Mouse (Mus musculus) lung, embryonic 15.5 days (tissue): ENCODE data around the gene Rinl. TPM values are rescaled to one million over a fixed set of nuclear protein-coding genes. Genes with fewer than 3 reads are reported as not detected.

Experiments used
- ATAC-seq: fragments of 200-750 bp; cut with Nextera tagmentation; 2 replicates; pipeline ENCODE4 v1.8.0; 2017; ENCODE audit warnings: moderate number of reproducible peaks, borderline replicate concordance; ENCODE audit not compliant: low FRiP score, low TSS enrichment; ENCODE audit errors: extremely low read depth
- H3K27ac ChIP-seq: fragments of 300-500 bp; sonication (generic); 2 replicates; pipeline ENCODE4 v1.5.1; 2015; ENCODE audit warnings: moderate library complexity, mild to moderate bottlenecking, inconsistent platforms
- H3K27me3 ChIP-seq: fragments of 300-500 bp; sonication (generic); 2 replicates; pipeline ENCODE4 v1.6.1; 2015; ENCODE audit warnings: inconsistent platforms
- H3K36me3 ChIP-seq: fragments of 300-500 bp; sonication (generic); 2 replicates; pipeline ENCODE4 v1.6.1; 2015; ENCODE audit warnings: inconsistent platforms
- H3K4me1 ChIP-seq: fragments of 300-500 bp; sonication (generic); 2 replicates; pipeline ENCODE4 v1.6.1; 2015; ENCODE audit warnings: inconsistent platforms
- H3K4me2 ChIP-seq: fragments of 300-500 bp; sonication (generic); 2 replicates; pipeline ENCODE4 v1.6.1; 2015; ENCODE audit warnings: inconsistent platforms, mild to moderate bottlenecking, moderate library complexity
- H3K4me3 ChIP-seq: fragments of 300-500 bp; sonication (generic); 2 replicates; pipeline ENCODE4 v1.5.1; 2015; ENCODE audit warnings: mild to moderate bottlenecking, inconsistent platforms
- H3K9ac ChIP-seq: fragments of 300-500 bp; sonication (generic); 2 replicates; pipeline ENCODE4 v1.6.1; 2015; ENCODE audit warnings: inconsistent platforms
- H3K9me3 ChIP-seq: fragments of 300-500 bp; sonication (generic); 2 replicates; pipeline ENCODE4 v1.6.1; 2016; ENCODE audit warnings: inconsistent platforms
- WGBS: fragments of 180-500 bp; shearing (Covaris S2); methylation state at CpG from one replicate; pipeline ENCODE4 v1.1.7; 2015; 5-methylcytosine and 5-hydroxymethylcytosine counted together
- polyA plus RNA-seq: library from polyadenylated mRNA; unstranded; fragments of >200 nt; fragmentation: Nextera tagmentation; extraction: Ambion mirVana; gene quantifications from 2 replicates; pipeline ENCODE4 v1.2.1, GENCODE M21; 2015

The Rinl gene
- polyA plus RNA-seq, 1 experiment from 2014 or later: 8.8 TPM

GRCm38 (mm10) chr7:28766910-28767309, 21.9 kb upstream of the Rinl start:
- no peak for ATAC-seq
- 5% methylated on average over 14 of the region's 14 CpGs for WGBS
- no peak overlapping the region for H3K27ac ChIP-seq

GRCm38 (mm10) chr7:28767462-28767965, 21.3 kb upstream of the Rinl start, which contains the start of gene Nfkbib:
TSS of gene Nfkbib (minus strand) at chr7:28767512.
- ATAC-seq: no peak
- Histone ChIP-seq H3K27me3 (no peaks in the 10 kb centered on the region), H3K36me3 (no peaks in the 10 kb centered on the region), H3K4me2 (peak within 1 kb of the TSS; percentile 63), H3K27ac (no peak within 1 kb of the TSS), H3K9me3 (no peaks in the 10 kb centered on the region), H3K4me1 (peaks cover 16% of the 10 kb centered on the region), H3K4me3 (peak within 1 kb of the TSS; percentile 70), H3K9ac (peak within 1 kb of the TSS; percentile 49)
- 52% methylated on average over 7 of the region's 7 CpGs for WGBS

More at GRCm38 (mm10) chr7:28766910-28767309, 21.9 kb upstream of the Rinl start:
- Histone ChIP-seq H3K4me1 (peaks cover 16% of the 10 kb centered on the region), H3K9ac (peak overlapping the region; percentile 49), H3K9me3 (no peaks in the 10 kb centered on the region), H3K4me2 (peak overlapping the region; percentile 59), H3K4me3 (peak overlapping the region; percentile 70), H3K36me3 (peaks cover 4% of the 10 kb centered on the region; the same call in 1 of the 2 replicates), H3K27me3 (no peaks in the 10 kb centered on the region)

DNA sequence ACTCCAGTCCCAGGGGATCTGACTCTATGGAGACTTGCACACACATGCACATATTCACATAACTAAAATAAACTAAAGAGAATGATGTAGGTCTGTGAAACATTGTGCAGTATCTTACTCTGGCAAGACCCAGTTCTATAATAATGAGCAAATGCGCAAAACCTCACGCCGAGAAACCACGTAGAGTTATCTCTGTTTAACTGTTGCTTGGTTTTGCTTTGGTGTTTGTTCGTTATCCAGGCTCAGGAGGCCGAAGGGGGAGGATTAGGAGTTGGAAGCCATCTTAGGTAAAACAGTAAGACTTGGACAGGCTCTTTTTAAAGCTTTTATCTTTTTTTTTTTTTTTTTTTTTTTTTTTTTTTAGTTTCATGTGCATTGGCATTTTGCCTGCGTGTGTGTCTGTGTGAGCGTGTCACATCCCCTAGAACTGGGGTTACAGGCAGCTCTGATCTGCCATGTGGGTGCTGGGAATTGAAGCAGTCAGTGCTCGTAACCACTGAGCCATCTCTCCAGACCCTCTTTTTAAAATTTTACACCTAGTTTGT, 19.3 kb upstream of the Rinl start:
- peaks cover 16% of the 10 kb centered on the region for H3K4me1 ChIP-seq
- H3K36me3 ChIP-seq: no peaks in the 10 kb centered on the region; the same call in 1 of the 2 replicates
- no peaks in the 10 kb centered on the region for H3K27me3 ChIP-seq
- no peaks in the 10 kb centered on the region for H3K9me3 ChIP-seq
- no peak overlapping the region for H3K9ac ChIP-seq
- ATAC-seq: no peak
- no peak overlapping the region for H3K4me2 ChIP-seq
- H3K27ac ChIP-seq: no peak overlapping the region
- 88% methylated on average over 9 of the region's 9 CpGs for WGBS
- H3K4me3 ChIP-seq: no peak overlapping the region

DNA sequence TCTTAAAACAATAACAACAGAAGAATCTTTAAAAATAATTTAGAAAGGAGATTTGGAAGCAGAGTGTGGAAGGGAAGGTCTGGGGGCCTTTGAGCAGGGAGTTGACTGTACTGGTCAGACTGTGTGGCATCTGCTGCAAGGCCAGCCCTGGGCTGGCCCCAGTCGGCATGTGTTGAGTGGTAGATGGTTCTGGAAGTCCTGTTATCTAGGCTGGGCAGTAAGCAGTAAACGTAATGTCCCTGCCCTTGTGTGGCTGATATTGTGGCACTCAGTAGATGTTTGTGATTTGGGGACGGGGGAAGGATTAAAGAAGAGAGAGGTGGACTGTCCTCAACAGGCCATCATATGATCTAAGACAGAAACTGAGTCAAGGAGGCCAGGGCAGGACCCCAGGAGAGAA, 18.5 kb upstream of the Rinl start:
- Histone ChIP-seq H3K4me3 (no peak overlapping the region), H3K36me3 (no peaks in the 10 kb centered on the region; the same call in 1 of the 2 replicates), H3K27ac (no peak overlapping the region), H3K9ac (no peak overlapping the region), H3K9me3 (no peaks in the 10 kb centered on the region), H3K27me3 (no peaks in the 10 kb centered on the region), H3K4me1 (peaks cover 14% of the 10 kb centered on the region), H3K4me2 (no peak overlapping the region)
- ATAC-seq: no peak
- 80% methylated on average over 3 of the region's 3 CpGs for WGBS

GRCm38 (mm10) chr7:28771867-28772266, 16.9 kb upstream of the Rinl start:
- Histone ChIP-seq H3K27ac (no peak overlapping the region), H3K27me3 (no peaks in the 10 kb centered on the region), H3K9ac (no peak overlapping the region), H3K9me3 (no peaks in the 10 kb centered on the region), H3K4me1 (peaks cover 8% of the 10 kb centered on the region), H3K4me3 (no peak overlapping the region), H3K36me3 (no peaks in the 10 kb centered on the region; the same call in none of the 2 replicates), H3K4me2 (no peak overlapping the region)
- no peak for ATAC-seq
- WGBS: 85% methylated on average over 11 of the region's 11 CpGs

- H3K9ac ChIP-seq: no peak overlapping the region
- H3K9me3 ChIP-seq: no peaks in the 10 kb centered on the region
- no peaks in the 10 kb centered on the region for H3K4me1 ChIP-seq
- no peaks in the 10 kb centered on the region; the same call in none of the 2 replicates for H3K36me3 ChIP-seq
- no peak for ATAC-seq
- H3K4me3 ChIP-seq: no peak overlapping the region
- no peak overlapping the region for H3K27ac ChIP-seq
- 77% methylated on average over 3 of the region's 3 CpGs for WGBS
- H3K4me2 ChIP-seq: no peak overlapping the region
- no peaks in the 10 kb centered on the region for H3K27me3 ChIP-seq
Observed at GRCm38 (mm10) chr7:28773163-28773562, 15.6 kb upstream of the Rinl start.

GRCm38 (mm10) chr7:28774164-28774563, 14.6 kb upstream of the Rinl start:
- Histone ChIP-seq H3K36me3 (no peaks in the 10 kb centered on the region; the same call in none of the 2 replicates), H3K4me2 (no peak overlapping the region), H3K4me1 (no peaks in the 10 kb centered on the region), H3K27me3 (no peaks in the 10 kb centered on the region), H3K9me3 (no peaks in the 10 kb centered on the region), H3K4me3 (no peak overlapping the region), H3K27ac (no peak overlapping the region), H3K9ac (no peak overlapping the region)
- ATAC-seq: no peak
- WGBS: 76% methylated on average over 12 of the region's 12 CpGs

DNA sequence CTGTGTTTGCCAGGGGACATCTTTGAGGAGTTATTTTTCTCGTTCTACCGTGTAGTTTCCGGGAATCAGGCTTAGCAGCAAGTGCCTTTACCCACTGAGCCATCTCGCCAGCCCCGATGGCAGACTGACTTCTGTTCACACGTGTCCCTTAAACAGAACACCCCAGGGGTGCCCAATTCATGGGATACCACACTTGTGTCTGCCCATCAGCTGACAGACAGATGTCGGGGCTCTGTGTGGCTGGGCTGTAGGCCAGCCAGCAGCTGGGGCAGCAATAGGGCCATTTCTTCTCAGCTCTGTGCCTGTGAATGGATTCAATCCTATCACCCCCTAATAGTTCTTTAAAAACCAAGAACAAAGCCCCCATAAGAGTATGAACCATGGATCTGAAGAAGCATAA, 13.6 kb upstream of the Rinl start:
- no peaks in the 10 kb centered on the region for H3K9me3 ChIP-seq
- H3K36me3 ChIP-seq: no peaks in the 10 kb centered on the region; the same call in none of the 2 replicates
- no peak overlapping the region for H3K4me2 ChIP-seq
- H3K4me3 ChIP-seq: no peak overlapping the region
- H3K9ac ChIP-seq: no peak overlapping the region
- H3K27ac ChIP-seq: no peak overlapping the region
- WGBS: 89% methylated on average over 7 of the region's 7 CpGs
- no peak for ATAC-seq
- H3K27me3 ChIP-seq: no peaks in the 10 kb centered on the region
- H3K4me1 ChIP-seq: peaks cover under 1% of the 10 kb centered on the region

- Histone ChIP-seq H3K4me1 (peaks cover 6% of the 10 kb centered on the region), H3K9me3 (no peaks in the 10 kb centered on the region), H3K9ac (no peak overlapping the region), H3K4me3 (no peak overlapping the region), H3K27me3 (no peaks in the 10 kb centered on the region), H3K27ac (no peak overlapping the region), H3K4me2 (no peak overlapping the region), H3K36me3 (no peaks in the 10 kb centered on the region; the same call in 1 of the 2 replicates)
- ATAC-seq: no peak
- WGBS: 79% methylated on average over 9 of the region's 9 CpGs
Observed at GRCm38 (mm10) chr7:28778825-28779224, 9.9 kb upstream of the Rinl start.

DNA sequence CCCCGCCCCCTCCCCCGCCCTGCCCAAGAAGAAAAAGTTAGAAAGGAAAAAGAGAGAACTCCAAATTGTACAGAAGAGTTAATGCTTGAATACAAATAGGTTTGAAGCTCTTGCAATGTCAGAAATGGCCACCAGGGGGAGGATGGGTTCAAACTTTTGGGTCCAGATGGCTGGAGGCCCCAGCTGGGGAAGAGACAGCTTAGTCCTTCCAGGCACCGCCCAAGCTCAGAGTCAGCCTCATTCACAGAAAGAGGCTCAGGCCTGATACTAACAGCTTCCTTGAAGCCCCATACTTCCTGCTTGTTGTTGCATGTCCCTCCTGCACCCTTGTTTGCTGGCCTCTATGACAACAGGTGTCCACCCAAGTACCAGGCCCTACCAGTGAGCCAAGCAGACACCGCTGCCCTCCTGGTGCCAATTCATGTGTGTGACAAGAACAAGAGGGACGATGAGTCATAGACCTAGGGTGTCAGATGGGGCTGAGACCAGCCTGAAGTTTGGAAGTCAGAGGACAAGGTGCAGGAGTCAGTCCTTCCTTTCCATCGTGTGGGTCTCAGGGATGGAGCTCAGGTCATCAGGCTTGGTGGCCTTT, 8.6 kb upstream of the Rinl start:
- H3K9ac ChIP-seq: 0 out of 2 replicates have a peak overlapping the region, but pooled peaks have one; percentile 19
- 46% methylated on average over 6 of the region's 6 CpGs for WGBS
- H3K36me3 ChIP-seq: no peaks in the 10 kb centered on the region; the same call in 1 of the 2 replicates
- no peak overlapping the region for H3K4me2 ChIP-seq
- no peaks in the 10 kb centered on the region for H3K27me3 ChIP-seq
- H3K9me3 ChIP-seq: no peaks in the 10 kb centered on the region
- no peak overlapping the region for H3K4me3 ChIP-seq
- peaks cover 6% of the 10 kb centered on the region for H3K4me1 ChIP-seq
- ATAC-seq: peak; percentile 65; the same call in 1 of the 2 replicates
- no peak overlapping the region for H3K27ac ChIP-seq

DNA sequence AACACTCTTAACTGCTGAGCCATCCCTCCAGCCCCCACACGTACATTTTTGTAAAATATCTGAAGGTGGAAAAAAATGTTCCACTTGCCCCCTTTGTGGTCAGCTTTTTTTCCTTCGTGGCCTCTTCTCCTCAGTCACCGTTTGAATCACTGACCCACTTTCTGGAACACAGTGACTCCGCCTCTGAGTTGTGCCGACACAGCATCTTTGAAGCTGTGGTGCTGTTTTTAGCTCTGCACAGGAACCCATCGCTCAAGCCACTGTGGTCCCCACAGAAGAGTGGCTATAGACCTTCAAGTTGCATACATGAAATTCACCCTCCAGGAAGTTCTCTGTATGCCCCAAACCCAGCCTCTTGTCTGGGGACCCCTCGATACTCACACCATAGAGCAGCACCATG, 7.9 kb upstream of the Rinl start:
- H3K4me3 ChIP-seq: no peak overlapping the region

DNA sequence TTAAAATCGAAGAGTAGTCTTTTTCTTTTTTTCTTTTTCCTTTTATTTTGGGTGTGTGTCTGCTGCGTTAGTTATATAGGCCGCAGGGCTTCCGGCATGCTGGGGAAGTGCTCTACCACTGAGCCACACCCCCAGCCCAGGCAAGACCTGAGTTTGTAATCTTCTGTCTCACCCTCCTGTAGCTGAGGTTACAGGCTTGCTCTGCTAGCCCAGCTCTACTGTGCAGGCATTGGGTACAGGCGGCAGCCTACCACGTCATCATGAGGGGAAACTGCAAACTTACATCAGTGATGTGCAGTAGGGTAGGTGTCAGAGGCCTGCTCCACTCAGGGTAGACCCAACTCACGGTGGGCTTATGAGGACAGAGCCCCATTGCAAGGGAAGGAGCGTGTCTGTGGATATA, 7.5 kb upstream of the Rinl start:
- Histone ChIP-seq H3K4me1 (peaks cover 6% of the 10 kb centered on the region), H3K4me3 (no peak overlapping the region), H3K27ac (no peak overlapping the region), H3K9me3 (no peaks in the 10 kb centered on the region), H3K4me2 (no peak overlapping the region), H3K36me3 (no peaks in the 10 kb centered on the region; the same call in 1 of the 2 replicates), H3K9ac (no peak overlapping the region), H3K27me3 (no peaks in the 10 kb centered on the region)
- ATAC-seq: no peak
- 86% methylated on average over 8 of the region's 8 CpGs for WGBS

More for the DNA sequence above, 7.9 kb upstream of the Rinl start:
- no peak overlapping the region for H3K9ac ChIP-seq
- no peak for ATAC-seq
- H3K4me2 ChIP-seq: no peak overlapping the region
- 69% methylated on average over 7 of the region's 7 CpGs for WGBS
- no peaks in the 10 kb centered on the region; the same call in 1 of the 2 replicates for H3K36me3 ChIP-seq
- H3K27ac ChIP-seq: no peak overlapping the region
- no peaks in the 10 kb centered on the region for H3K9me3 ChIP-seq
- peaks cover 6% of the 10 kb centered on the region for H3K4me1 ChIP-seq
- no peaks in the 10 kb centered on the region for H3K27me3 ChIP-seq
